Mouse (Mus musculus): ENCODE measurements at regions not wholly inside any gene's neighbourhood (a gene's known extent, or its start where the extent isn't known, plus 50 kb on each side); places are given as distances from the start of the nearest gene placed in this dataset.
"Not testable (repeated sequence)": the region's sequence is repeated elsewhere in the genome, so short reads cannot be mapped to it uniquely, and the experiment has no call there.

DNA sequence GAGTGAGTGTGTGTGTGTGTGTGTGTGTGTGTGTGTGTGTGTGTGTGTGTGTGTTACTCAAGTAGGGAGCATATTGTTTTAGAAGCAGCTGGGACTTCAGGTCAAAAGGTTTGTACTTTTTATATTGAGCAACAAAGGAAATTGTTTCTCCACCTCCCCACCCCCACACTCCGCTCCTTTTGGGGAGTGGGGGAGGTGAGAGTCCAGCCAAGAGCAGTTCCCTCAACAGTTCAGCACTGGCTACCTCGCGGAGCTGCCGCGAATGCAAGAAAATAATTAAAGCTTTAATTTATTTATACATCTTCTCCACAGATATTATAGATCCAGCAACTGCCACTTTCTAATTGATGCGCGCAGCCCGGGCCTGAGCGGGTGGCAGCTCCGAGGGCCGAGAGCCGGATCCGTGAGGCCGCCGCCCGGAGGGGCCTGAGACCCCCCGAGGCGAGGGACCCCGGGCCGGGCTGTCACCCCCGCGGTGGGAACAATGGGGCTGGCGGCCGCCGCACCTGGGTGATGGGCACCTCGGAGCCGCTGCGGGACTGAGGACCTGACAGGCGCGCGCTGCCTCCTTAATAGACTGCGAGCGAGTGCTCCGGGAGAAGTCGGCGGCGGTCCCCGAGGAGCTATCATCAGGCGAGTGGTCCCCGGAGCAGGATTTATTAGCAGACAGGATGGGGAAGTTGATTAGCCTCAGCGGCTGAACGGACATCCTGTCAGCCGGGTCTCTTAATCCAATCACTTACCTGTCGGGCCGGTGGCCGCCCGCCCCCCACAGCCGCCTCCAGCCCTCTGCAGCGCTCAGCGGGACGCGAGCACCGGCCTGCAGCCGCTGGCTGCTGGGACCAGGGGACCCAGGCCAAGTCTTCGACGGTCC, 124.4 kb downstream of the Melk start:
- DNase-seq = peak; percentile 21 to 26

DNA sequence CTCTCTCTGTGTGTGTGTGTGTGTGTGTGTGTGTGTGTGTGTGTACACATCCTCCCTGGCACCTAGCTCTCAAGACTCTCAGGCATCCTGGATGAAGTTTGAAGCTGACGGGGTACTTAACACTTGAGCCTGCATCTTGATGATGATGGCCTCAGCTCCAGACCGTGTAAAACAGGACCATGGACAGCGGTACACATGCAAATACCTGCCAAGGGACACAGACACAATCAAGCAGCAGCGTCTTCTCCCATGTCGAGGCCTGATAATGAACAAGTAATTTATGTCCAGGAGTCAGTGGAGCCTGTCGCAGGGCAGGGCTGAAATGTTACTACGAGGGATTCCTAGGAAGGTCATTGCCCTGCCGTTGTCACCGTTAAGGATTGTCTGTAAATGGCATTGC, 133.9 kb downstream of the Melk start:
- DNase-seq = no peak

DNA sequence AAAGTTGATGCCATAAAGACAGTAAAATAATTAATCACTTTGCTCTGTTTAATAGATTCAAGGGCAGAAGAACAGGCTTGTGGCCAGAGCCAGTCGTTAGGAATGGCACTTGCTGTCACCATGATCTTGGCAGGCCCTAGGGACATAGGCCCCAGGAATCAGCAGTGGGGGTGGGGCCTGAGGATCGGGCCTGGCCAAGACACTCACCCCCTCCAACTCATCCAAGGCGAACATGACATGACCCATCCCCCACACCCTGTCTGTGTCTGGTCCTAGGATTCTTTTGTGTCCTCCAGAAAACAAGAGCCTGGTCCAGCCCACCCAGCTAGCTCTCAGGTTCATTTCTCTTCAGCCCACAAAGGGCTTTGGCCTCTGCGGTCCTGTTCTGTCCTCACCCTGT, 144.8 kb downstream of the Melk start:
- peak in 1 of 2 experiments; percentile 10 for DNase-seq

DNA sequence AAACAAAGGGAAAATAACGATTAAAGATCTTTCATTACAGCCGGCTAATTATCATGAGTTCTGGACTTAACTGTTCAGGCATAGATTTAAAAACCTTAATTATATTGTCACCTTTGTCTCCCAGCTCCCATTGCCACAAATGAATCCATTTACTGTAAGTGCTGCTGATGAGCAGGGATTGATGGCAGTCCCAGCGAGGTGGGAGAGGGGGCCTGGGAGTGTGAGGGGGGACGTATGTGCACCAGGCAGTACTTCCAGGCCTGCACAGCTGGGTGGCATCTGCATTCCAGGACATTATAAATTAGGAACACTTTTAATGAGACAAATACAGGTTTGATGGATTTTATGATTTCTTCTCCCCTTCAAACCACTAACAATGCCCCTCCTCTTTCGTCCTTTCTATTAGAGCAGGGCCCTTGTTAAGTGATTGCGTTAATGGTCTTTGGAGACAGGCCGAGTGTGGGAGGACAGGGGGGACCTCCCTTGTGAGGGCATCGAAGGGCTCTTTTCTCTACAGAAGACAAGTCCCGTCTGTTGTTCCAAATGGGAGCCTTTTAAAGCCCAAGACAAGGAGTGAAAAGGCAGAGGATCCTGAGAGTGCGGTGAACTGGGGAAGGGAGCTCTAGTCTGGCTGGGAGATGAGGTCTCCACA, 150.3 kb downstream of the Melk start:
- no peak for DNase-seq

GRCm38 (mm10) chr4:44452043-44452618, 151.5 kb downstream of the Melk start:
- DNase-seq = no peak

DNA sequence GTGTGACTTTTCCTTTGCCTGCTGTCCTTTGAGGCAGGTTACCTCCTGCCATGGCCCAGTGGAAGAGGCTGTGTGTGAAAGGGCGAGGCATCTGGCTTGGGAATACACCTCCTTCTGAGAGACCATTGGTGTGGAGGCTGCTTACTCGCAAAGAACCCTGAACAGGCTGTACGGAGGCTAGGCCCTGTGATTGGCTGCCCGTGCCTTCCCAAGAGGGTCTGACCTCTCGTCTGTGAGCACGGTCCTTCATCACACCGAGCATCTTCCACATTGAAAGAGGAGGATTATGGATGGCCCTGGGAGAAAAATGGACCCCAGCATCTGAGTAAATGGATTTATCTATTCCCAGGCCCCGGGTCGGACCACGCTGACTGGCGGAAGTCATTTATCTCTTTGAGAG, 152.9 kb downstream of the Melk start:
- DNase-seq = no peak

- DNase-seq = no peak
These were observed 155.2 kb downstream of the Melk start for GRCm38 (mm10) chr4:44455851-44456250.

GRCm38 (mm10) chr4:44473511-44473910, 172.8 kb downstream of the Melk start:
- DNase-seq = not testable (repeated sequence)
